In genomic region chr2:155668461-155668860, GRCm38 (mm10) we compare ENCODE assay signal across 8 mouse cellular contexts. TPM values are rescaled to one million over a fixed set of nuclear protein-coding genes. Genes with fewer than 3 reads are reported as not detected.
DNase-seq lines count a peak whose midpoint lies in the region; ATAC-seq lines count a peak whose summit lies in the region.

No protein-coding gene starts in this region.

- DNase-seq in cerebellum, postnatal 14 days = peak; percentile 53 to 72
- peak; percentile 26 for DNase-seq in midbrain, embryonic 10.5 days (ENCODE audit: low spot score)
- no peak for DNase-seq in frontal cortex, postnatal 10 days (ENCODE audit: low spot score in 2 of 2)
- no peak for DNase-seq in Muller cell, postnatal 12 days (ENCODE audit: inconsistent ontology term)

- 86% methylated on average over 4 of the region's 4 CpGs for WGBS in midbrain, embryonic 10.5 days
- 85% methylated on average over 4 of the region's 4 CpGs for WGBS in midbrain, embryonic 13.5 days

- peaks cover 87% of the 10 kb centered on the region for H3K36me3 ChIP-seq in midbrain, embryonic 10.5 days
- peaks cover 71% of the 10 kb centered on the region for H3K36me3 ChIP-seq in midbrain, embryonic 13.5 days

- no peak overlapping the region for H3K9ac ChIP-seq in midbrain, embryonic 13.5 days (replicated peaks)

- no peak overlapping the region for H3K27ac ChIP-seq in midbrain, embryonic 10.5 days (replicated peaks)
- H3K27ac ChIP-seq in midbrain, embryonic 13.5 days = no peak overlapping the region

- H3K9me3 ChIP-seq in midbrain, embryonic 10.5 days (replicated peaks) = no peaks in the 10 kb centered on the region
- no peaks in the 10 kb centered on the region for H3K9me3 ChIP-seq in midbrain, embryonic 13.5 days

- ATAC-seq in cerebellum, adult (ENCODE audit: insufficient number of reproducible peaks, low FRiP score, low TSS enrichment) = no peak
- no peak for ATAC-seq in midbrain, embryonic 13.5 days
- peak; percentile 52; the same call in 1 of the 2 replicates for ATAC-seq in common myeloid progenitor, adult 5-6 weeks (replicated peaks; ENCODE audit: low read depth, poor library complexity, severe bottlenecking)
- peak; percentile 64 for ATAC-seq in megakaryocyte progenitor cell, adult 5-6 weeks (replicated peaks; ENCODE audit: poor library complexity)

- H3K27me3 ChIP-seq in midbrain, embryonic 10.5 days (ENCODE audit: low read depth, poor library complexity, severe bottlenecking) = no peaks in the 10 kb centered on the region
- no peaks in the 10 kb centered on the region for H3K27me3 ChIP-seq in midbrain, embryonic 13.5 days

- H3K4me2 ChIP-seq in midbrain, embryonic 13.5 days (replicated peaks) = no peak overlapping the region

- no peak overlapping the region for H3K4me3 ChIP-seq in midbrain, embryonic 10.5 days
- H3K4me3 ChIP-seq in midbrain, embryonic 13.5 days (replicated peaks) = no peak overlapping the region

- H3K4me1 ChIP-seq in midbrain, embryonic 10.5 days = no peaks in the 10 kb centered on the region
- no peaks in the 10 kb centered on the region for H3K4me1 ChIP-seq in midbrain, embryonic 13.5 days (replicated peaks)

RNA-seq across cellular contexts. Expression of gene Trpc4ap, which starts 23.7 kb away (rescaled TPM):
- polyA plus RNA-seq in midbrain, embryonic 10.5 days (2016; fragmentation: Nextera tagmentation; extraction: Ambion mirVana) = 123 and 137 TPM in 2 replicates
- 157 and 169 TPM in 2 replicates for polyA plus RNA-seq in midbrain, embryonic 13.5 days (2015; fragmentation: Nextera tagmentation; extraction: Ambion mirVana)
- total RNA-seq in common myeloid progenitor, adult 5-6 weeks (2017) = 73.5 and 77.3 TPM in 2 replicates
- total RNA-seq in megakaryocyte progenitor cell, adult 5-6 weeks (2015) = 59.0 and 62.9 TPM in 2 replicates
- 73.1 and 89.6 TPM in 2 replicates for total RNA-seq in megakaryocyte progenitor cell, adult 5-6 weeks (2017)

RNA-seq across cellular contexts. Expression of gene Myh7b, which starts 57.4 kb away (rescaled TPM):
- polyA plus RNA-seq in midbrain, embryonic 10.5 days (2016; fragmentation: Nextera tagmentation; extraction: Ambion mirVana) = 0.53 and 0.60 TPM in 2 replicates
- polyA plus RNA-seq in midbrain, embryonic 13.5 days (2015; fragmentation: Nextera tagmentation; extraction: Ambion mirVana) = 0.97 and 1.1 TPM in 2 replicates
- 0.05 TPM in 1 of 2 replicates, not detected in the other for total RNA-seq in common myeloid progenitor, adult 5-6 weeks (2017)
- total RNA-seq in megakaryocyte progenitor cell, adult 5-6 weeks (2015) = 0.07 TPM in 1 of 2 replicates, not detected in the other
- total RNA-seq in megakaryocyte progenitor cell, adult 5-6 weeks (2017) = not detected in 2 replicates

Comparison
In these comparisons a context has a peak if more than half of its experiments do, and no peak if none do; other contexts are left out.
1. DNase-seq: peak in cerebellum, postnatal 14 days (2 of 2) and midbrain, embryonic 10.5 days (single experiment); none in frontal cortex, postnatal 10 days (0 of 2) and Muller cell, postnatal 12 days (single experiment).
2. ATAC-seq: peak in common myeloid progenitor, adult 5-6 weeks (single experiment) and megakaryocyte progenitor cell, adult 5-6 weeks (single experiment); none in cerebellum, adult (single experiment) and midbrain, embryonic 13.5 days (single experiment).